Comparison of ENCODE assay signal across 20 mouse cellular contexts in the genomic region with DNA sequence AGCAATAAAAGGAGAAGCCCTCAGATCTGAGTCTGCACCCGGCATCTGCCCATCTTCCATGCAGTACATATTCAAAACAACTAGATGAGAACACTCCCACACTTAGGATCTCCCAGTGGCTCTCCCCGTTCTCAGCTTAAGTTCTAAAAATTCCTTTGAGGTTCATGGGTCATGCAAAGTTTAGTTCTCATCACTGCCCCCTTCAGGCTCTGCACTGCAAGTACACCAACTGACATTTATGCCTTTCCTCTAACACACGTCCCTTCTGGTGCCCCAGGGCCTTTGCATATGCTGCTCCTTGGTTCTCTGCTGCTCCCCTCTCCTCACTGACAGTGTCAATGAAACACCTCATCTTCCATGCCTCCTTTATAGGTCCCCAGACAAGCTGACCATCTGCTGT.
A peak's percentile ranks its signal among the peaks of the same experiment; 100 is the strongest.
DNase-seq lines count a peak whose midpoint lies in the region; ATAC-seq and TF ChIP-seq lines count a peak whose summit lies in the region.
"Had no signal": no experiment of that assay in that cellular context is flagged by ENCODE, and none has a peak within 500 bp of the region (broad histone marks: within the 10 kb centered on the region; RNA-seq: fewer than 3 reads in every experiment).

No protein-coding gene starts in this region.

- TF ChIP-seq CTCF in gastrocnemius, adult 2 months (IDR thresholded peaks at IDR 0.05): peak; percentile 22; the same call in 1 of the 2 replicates
- peak; percentile 56 for TF ChIP-seq CTCF in layer of hippocampus, adult 2 months (conservative IDR thresholded peaks at IDR 0.05)
- TF ChIP-seq CTCF in midbrain, postnatal 0 days (IDR thresholded peaks at IDR 0.05): peak; percentile 33; the same call in 1 of the 2 replicates
- TF ChIP-seq CTCF in stomach, postnatal 0 days (IDR thresholded peaks at IDR 0.05; ENCODE audit: low read depth): peak; percentile 47

- H3K4me2 ChIP-seq in midbrain, postnatal 0 days (ENCODE audit: low read depth, low read length, poor library complexity, severe bottlenecking): no peak overlapping the region
- H3K4me2 ChIP-seq in stomach, postnatal 0 days (replicated peaks; ENCODE audit: low read depth): no peak overlapping the region
- no peak overlapping the region for H3K4me2 ChIP-seq in forebrain, embryonic 14.5 days (ENCODE audit: low read length)
- H3K4me2 ChIP-seq: heart, embryonic 11.5 days; limb, embryonic 13.5 days; liver, embryonic 15.5 days; midbrain, embryonic 13.5 days; neural tube, embryonic 12.5 days had no signal

- H3K27me3 ChIP-seq in midbrain, postnatal 0 days (ENCODE audit: insufficient read depth, low read length): no peaks in the 10 kb centered on the region
- no peaks in the 10 kb centered on the region for H3K27me3 ChIP-seq in midbrain, embryonic 10.5 days (ENCODE audit: low read depth, poor library complexity, severe bottlenecking)
- H3K27me3 ChIP-seq in stomach, postnatal 0 days (ENCODE audit: control insufficient read depth, insufficient read depth, low read length): no peaks in the 10 kb centered on the region
- H3K27me3 ChIP-seq in forebrain, embryonic 14.5 days (replicated peaks; ENCODE audit: control insufficient read depth, insufficient read depth, low read length): no peaks in the 10 kb centered on the region
- H3K27me3 ChIP-seq: liver, embryonic 15.5 days; midbrain, embryonic 13.5 days; neural tube, embryonic 12.5 days had no signal

- peaks cover 6% of the 10 kb centered on the region; the same call in 1 of the 2 replicates for H3K9me3 ChIP-seq in midbrain, postnatal 0 days (ENCODE audit: low read length)
- H3K9me3 ChIP-seq in midbrain, embryonic 10.5 days (replicated peaks): peaks cover 13% of the 10 kb centered on the region
- no peaks in the 10 kb centered on the region for H3K9me3 ChIP-seq in stomach, postnatal 0 days (ENCODE audit: control insufficient read depth, low read length)
- peaks cover 3% of the 10 kb centered on the region; the same call in 1 of the 2 replicates for H3K9me3 ChIP-seq in forebrain, embryonic 14.5 days (replicated peaks; ENCODE audit: control insufficient read depth, low read length)
- H3K9me3 ChIP-seq: liver, embryonic 15.5 days had no signal

- H3K4me1 ChIP-seq in midbrain, postnatal 0 days (ENCODE audit: insufficient read depth, low read length): no peaks in the 10 kb centered on the region
- no peaks in the 10 kb centered on the region for H3K4me1 ChIP-seq in midbrain, embryonic 10.5 days
- no peaks in the 10 kb centered on the region for H3K4me1 ChIP-seq in stomach, postnatal 0 days (replicated peaks; ENCODE audit: control insufficient read depth, insufficient read depth)
- H3K4me1 ChIP-seq in forebrain, embryonic 14.5 days (ENCODE audit: control insufficient read depth, insufficient read depth, low read length): no peaks in the 10 kb centered on the region
- H3K4me1 ChIP-seq: liver, embryonic 15.5 days had no signal

- ATAC-seq in midbrain, postnatal 0 days (ENCODE audit: low FRiP score): no peak
- no peak for ATAC-seq in stomach, postnatal 0 days (ENCODE audit: low FRiP score, low TSS enrichment)
- ATAC-seq in forebrain, embryonic 14.5 days: no peak
- ATAC-seq: hindbrain, embryonic 16.5 days; midbrain, embryonic 13.5 days had no signal

- no peak overlapping the region for H3K4me3 ChIP-seq in gastrocnemius, adult 2 months
- no peak overlapping the region for H3K4me3 ChIP-seq in layer of hippocampus, adult 2 months
- no peak overlapping the region for H3K4me3 ChIP-seq in midbrain, postnatal 0 days (ENCODE audit: low read depth, low read length)
- H3K4me3 ChIP-seq in midbrain, embryonic 10.5 days: no peak overlapping the region
- H3K4me3 ChIP-seq in stomach, postnatal 0 days (ENCODE audit: low read depth, low read length): no peak overlapping the region
- no peak overlapping the region for H3K4me3 ChIP-seq in forebrain, embryonic 14.5 days (ENCODE audit: low read depth, low read length)
- H3K4me3 ChIP-seq: limb, embryonic 13.5 days; liver, embryonic 15.5 days; midbrain, embryonic 13.5 days; neural tube, embryonic 12.5 days had no signal

- WGBS in midbrain, postnatal 0 days: 75% methylated on average over 3 of the region's 3 CpGs
- 78% methylated on average over 3 of the region's 3 CpGs for WGBS in midbrain, embryonic 10.5 days
- WGBS in stomach, postnatal 0 days: 75% methylated on average over 3 of the region's 3 CpGs
- 79% methylated on average over 3 of the region's 3 CpGs for WGBS in forebrain, embryonic 14.5 days

- H3K36me3 ChIP-seq in midbrain, postnatal 0 days (ENCODE audit: insufficient read depth, low read length): no peaks in the 10 kb centered on the region
- H3K36me3 ChIP-seq in midbrain, embryonic 10.5 days: no peaks in the 10 kb centered on the region
- no peaks in the 10 kb centered on the region for H3K36me3 ChIP-seq in stomach, postnatal 0 days (ENCODE audit: control insufficient read depth, insufficient read depth, low read length)
- no peaks in the 10 kb centered on the region for H3K36me3 ChIP-seq in forebrain, embryonic 14.5 days (ENCODE audit: control insufficient read depth, insufficient read depth, low read length)
- H3K36me3 ChIP-seq: limb, embryonic 13.5 days; liver, embryonic 15.5 days; midbrain, embryonic 13.5 days; neural tube, embryonic 12.5 days had no signal

- no peak for DNase-seq in gastrocnemius, adult 2 months
- no peak for DNase-seq in gastrocnemius, postnatal 36 days
- no peak for DNase-seq in layer of hippocampus, adult 2 months (ENCODE audit: low spot score in 2 of 2)
- DNase-seq in layer of hippocampus, postnatal 10 days (ENCODE audit: low spot score in 2 of 2): no peak
- no peak for DNase-seq in midbrain, postnatal 0 days (ENCODE audit: low spot score)
- DNase-seq in midbrain, embryonic 10.5 days (ENCODE audit: low spot score): no peak
- no peak for DNase-seq in stomach, postnatal 0 days (ENCODE audit: low spot score)
- DNase-seq in forebrain, embryonic 14.5 days (ENCODE audit: low spot score): no peak
- DNase-seq: adrenal gland, adult 2 months; cerebellum, adult 18-20 months; kidney, adult 11 months; kidney, postnatal 10 days; layer of hippocampus, postnatal 36 days; thymus, adult 2 months had no signal

- H3K9ac ChIP-seq in midbrain, postnatal 0 days (replicated peaks; ENCODE audit: low read length, poor library complexity, severe bottlenecking): no peak overlapping the region
- no peak overlapping the region for H3K9ac ChIP-seq in stomach, postnatal 0 days (ENCODE audit: low read length)
- H3K9ac ChIP-seq in forebrain, embryonic 14.5 days (ENCODE audit: low read length): no peak overlapping the region
- H3K9ac ChIP-seq: limb, embryonic 13.5 days; liver, embryonic 15.5 days; midbrain, embryonic 13.5 days; neural tube, embryonic 12.5 days had no signal

- intact Hi-C loops in gastrocnemius, adult 2 months (cut with DNase I): no loop called here
- intact Hi-C loops in gastrocnemius, postnatal 36 days (cut with DNase I): no loop called here

- no peak for TF ChIP-seq EP300 in stomach, postnatal 0 days (optimal IDR thresholded peaks at IDR 0.05)

- no peak overlapping the region for H3K27ac ChIP-seq in gastrocnemius, adult 2 months
- no peak overlapping the region for H3K27ac ChIP-seq in layer of hippocampus, adult 2 months
- H3K27ac ChIP-seq in midbrain, postnatal 0 days (ENCODE audit: low read depth, low read length): no peak overlapping the region
- H3K27ac ChIP-seq in midbrain, embryonic 10.5 days (replicated peaks): no peak overlapping the region
- no peak overlapping the region for H3K27ac ChIP-seq in stomach, postnatal 0 days (replicated peaks)
- no peak overlapping the region for H3K27ac ChIP-seq in forebrain, embryonic 14.5 days (ENCODE audit: low read depth, low read length)
- H3K27ac ChIP-seq: limb, embryonic 13.5 days; liver, embryonic 15.5 days; midbrain, embryonic 13.5 days; neural tube, embryonic 12.5 days had no signal
